Mouse (Mus musculus) CD4-positive helper T cell, adult 2 months (primary cell): Measurements from ENCODE around the gene Fcho2.
A peak's percentile ranks its signal among the peaks of the same experiment; 100 is the strongest.
"Not testable (repeated sequence)": the region's sequence is repeated elsewhere in the genome, so short reads cannot be mapped to it uniquely, and the experiment has no call there.

Experiments used
- DNase-seq: peaks from one replicate; pipeline ENCODE4 v3.0.0-alpha.2; 2012; ENCODE audit warnings: low read depth, missing footprints, low spot score

The Fcho2 gene

GRCm38 (mm10) chr13:98815147-98815785 lies at the start of gene Fcho2:
Gene Fcho2, minus strand, starts transcription at chr13:98815449.
- DNase-seq, result peak; percentile 94

GRCm38 (mm10) chr13:98855291-98855690 lies 40.0 kb upstream of the Fcho2 start:
- no peak for DNase-seq

- DNase-seq, result no peak
Measured at GRCm38 (mm10) chr13:98845794-98846193, 30.5 kb upstream of the Fcho2 start.

- DNase-seq, result no peak
Measured at GRCm38 (mm10) chr13:98836423-98837088, 21.3 kb upstream of the Fcho2 start.

- no peak for DNase-seq
Measured at GRCm38 (mm10) chr13:98835740-98836139, 20.5 kb upstream of the Fcho2 start.

- no peak for DNase-seq
Measured at GRCm38 (mm10) chr13:98834723-98835122, 19.5 kb upstream of the Fcho2 start.

- DNase-seq, result no peak
Measured at GRCm38 (mm10) chr13:98834199-98834598, 18.9 kb upstream of the Fcho2 start.

- peak; percentile 41 for DNase-seq
Measured at GRCm38 (mm10) chr13:98832451-98833450, 17.5 kb upstream of the Fcho2 start.

GRCm38 (mm10) chr13:98829026-98829425 lies 13.8 kb upstream of the Fcho2 start:
- DNase-seq, result not testable (repeated sequence)

- DNase-seq, result no peak
Measured at GRCm38 (mm10) chr13:98825574-98825973, 10.3 kb upstream of the Fcho2 start.

- no peak for DNase-seq
Measured at GRCm38 (mm10) chr13:98819094-98819493, 3.8 kb upstream of the Fcho2 start.

GRCm38 (mm10) chr13:98818205-98818604 lies 3.0 kb upstream of the Fcho2 start:
- no peak for DNase-seq

- DNase-seq, result no peak
Measured at GRCm38 (mm10) chr13:98817766-98818165, 2.5 kb upstream of the Fcho2 start.

- DNase-seq, result peak; percentile 24
Measured at GRCm38 (mm10) chr13:98816981-98817660, 1.9 kb upstream of the Fcho2 start.

- DNase-seq, result no peak
Measured at GRCm38 (mm10) chr13:98816571-98816970, 1.3 kb upstream of the Fcho2 start.

- DNase-seq, result peak; percentile 49
Measured at GRCm38 (mm10) chr13:98814275-98815040, 791 bp downstream of the Fcho2 start.

GRCm38 (mm10) chr13:98813596-98814274 lies 1.5 kb downstream of the Fcho2 start:
- no peak for DNase-seq

- no peak for DNase-seq
Measured at GRCm38 (mm10) chr13:98813167-98813566, 2.1 kb downstream of the Fcho2 start.

- no peak for DNase-seq
Measured at GRCm38 (mm10) chr13:98812285-98812684, 3.0 kb downstream of the Fcho2 start.

- DNase-seq, result peak; percentile 34
Measured at GRCm38 (mm10) chr13:98810143-98810542, 5.1 kb downstream of the Fcho2 start.
